Mouse (Mus musculus) ES-Bruce4 (cell line): ENCODE measurements around the gene Syt16.

Experiments used
- CTCF ChIP-seq: IDR thresholded peaks from one replicate; pipeline ENCODE4 v1.8.1; 2011; ENCODE audit warnings: low read depth, low read length
- POLR2A ChIP-seq: IDR thresholded peaks from one replicate; pipeline ENCODE4 v1.8.1; 2011; ENCODE audit warnings: low read length; ENCODE audit not compliant: insufficient read depth

GRCm38 (mm10) chr12:74268644-74269285 is 271.3 kb downstream of the Syt16 start:
- TF ChIP-seq CTCF (no peak), POLR2A (no peak)
